Mouse (Mus musculus) kidney, adult 2 months (tissue): Measurements from ENCODE around the gene Carns1.

Source experiments
- CTCF ChIP-seq: fragments of 200-500 bp; conservative IDR thresholded peaks from 2 replicates; pipeline ENCODE4 v1.5.1; 2011; ENCODE audit warnings: low read depth, mild to moderate bottlenecking, control low read depth, low read length, moderate library complexity, mixed read lengths; ENCODE audit not compliant: insufficient read depth, insufficient read length
- POLR2A ChIP-seq: fragments of 200-500 bp; IDR thresholded peaks from one replicate; pipeline ENCODE4 v1.6.1; 2011; ENCODE audit warnings: low read depth, low read length, control low read depth

DNA sequence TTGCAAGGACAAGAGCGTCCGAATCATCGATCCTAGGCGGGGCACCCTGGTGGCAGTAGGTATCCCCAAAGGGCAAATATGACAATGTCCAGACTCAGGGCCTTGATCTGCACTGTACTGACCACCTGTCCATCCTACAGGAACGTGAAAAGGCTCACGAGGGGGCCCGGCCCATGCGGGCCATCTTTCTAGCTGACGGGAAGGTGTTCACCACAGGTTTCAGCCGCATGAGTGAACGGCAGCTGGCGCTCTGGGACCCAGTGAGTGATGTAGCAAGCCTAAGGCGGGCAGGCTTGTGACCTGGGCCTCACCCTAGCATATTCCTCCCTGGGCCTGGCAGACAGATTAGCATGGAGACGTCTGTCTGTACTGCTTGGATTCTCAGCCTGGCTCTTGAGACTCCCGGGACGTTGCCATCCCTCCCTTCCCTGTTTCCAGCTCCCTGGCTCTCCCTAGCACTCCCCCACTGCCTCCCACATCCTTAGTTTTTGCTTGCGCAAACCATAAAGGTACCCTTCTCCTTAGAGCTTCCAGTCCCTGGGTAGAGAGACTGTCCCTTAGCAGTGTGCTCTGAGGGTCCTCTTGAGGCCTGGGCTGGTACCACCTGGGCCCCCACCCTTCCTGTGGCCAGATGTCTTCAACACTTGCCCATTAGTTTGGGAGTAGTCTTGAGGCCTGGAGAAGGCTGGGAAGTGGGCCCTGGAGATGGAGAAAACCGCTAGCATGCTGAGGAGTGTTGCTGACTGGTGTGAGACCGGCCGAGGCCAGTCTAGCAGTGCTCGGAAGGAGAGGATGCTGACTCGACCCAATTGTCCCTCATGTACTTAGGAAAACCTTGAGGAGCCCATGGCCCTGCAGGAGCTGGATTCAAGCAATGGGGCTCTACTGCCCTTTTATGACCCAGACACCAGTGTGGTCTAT, 24.5 kb downstream of the Carns1 start:
- TF ChIP-seq POLR2A (no peak), CTCF (no peak)
